ENCODE assay signal across 9 mouse cellular contexts in genomic region chr4:133174361-133174760, GRCm38 (mm10). TPM values are rescaled to one million over a fixed set of nuclear protein-coding genes. Genes with fewer than 3 reads are reported as not detected.
DNase-seq lines count a peak whose midpoint lies in the region; ATAC-seq and TF ChIP-seq lines count a peak whose summit lies in the region.
"Had no signal": no experiment of that assay in that cellular context is flagged by ENCODE, and none has a peak within 500 bp of the region (broad histone marks: within the 10 kb centered on the region; RNA-seq: fewer than 3 reads in every experiment).

No protein-coding gene starts in this region.

- peak overlapping the region; percentile 24 for H3K4me3 ChIP-seq in heart, adult 2 months
- no peak overlapping the region for H3K4me3 ChIP-seq in forebrain, embryonic 10.5 days
- H3K4me3 ChIP-seq: neural tube, embryonic 12.5 days had no signal

- peak in 1 of 2 experiments; percentile 58 for DNase-seq in heart, adult 2 months
- no peak for DNase-seq in heart, postnatal 25 days (ENCODE audit: low spot score)
- DNase-seq in heart, postnatal 10 days: peak; percentile 63
- DNase-seq in lung, postnatal 36 days: peak; percentile 83
- no peak for DNase-seq in layer of hippocampus, adult 11-12 months (ENCODE audit: low spot score)
- no peak for DNase-seq in frontal cortex, postnatal 36 days (ENCODE audit: low spot score in 2 of 2)
- DNase-seq in forebrain, embryonic 10.5 days (ENCODE audit: extremely low spot score, low spot score): no peak

- H3K9ac ChIP-seq in heart, adult 2 months (ENCODE audit: low read depth, low read length): peak overlapping the region; percentile 38; the same call in 1 of the 2 replicates
- H3K9ac ChIP-seq: neural tube, embryonic 12.5 days had no signal

- H3K36me3 ChIP-seq in heart, adult 2 months (ENCODE audit: control insufficient read depth, insufficient read depth, low read length): peaks cover 60% of the 10 kb centered on the region
- peaks cover 29% of the 10 kb centered on the region for H3K36me3 ChIP-seq in forebrain, embryonic 10.5 days (replicated peaks)

- H3K9me3 ChIP-seq in forebrain, embryonic 10.5 days: no peaks in the 10 kb centered on the region
- H3K9me3 ChIP-seq: neural tube, embryonic 12.5 days had no signal

- no peaks in the 10 kb centered on the region for H3K27me3 ChIP-seq in heart, adult 2 months (ENCODE audit: control insufficient read depth, insufficient read depth, low read length)
- H3K27me3 ChIP-seq in forebrain, embryonic 10.5 days (ENCODE audit: poor library complexity, severe bottlenecking): no peaks in the 10 kb centered on the region
- H3K27me3 ChIP-seq: neural tube, embryonic 12.5 days had no signal

- 7% methylated on average over 4 of the region's 4 CpGs for WGBS in heart, adult 2 months
- WGBS in forebrain, embryonic 10.5 days: 88% methylated on average over 4 of the region's 4 CpGs

- peak; percentile 42 for ATAC-seq in CD4-positive, CD25-positive, alpha-beta regulatory T cell, adult 4 months

- intact Hi-C loops in heart, adult 2 months (cut with DNase I): loop anchor here (2.0 kb wide), 1 partner anchor 44 kb away; the partner anchor contains the start of gene Wasf2
- intact Hi-C loops in heart, postnatal 25 days (cut with DNase I): no loop called here
- intact Hi-C loops in heart, postnatal 10 days (cut with DNase I): loop anchor here (5.0 kb wide), 1 partner anchor 42 kb away; the partner anchor contains the start of gene Wasf2

- peak; percentile 62; the same call in 1 of the 2 replicates for TF ChIP-seq EP300 in heart, adult 2 months (IDR thresholded peaks at IDR 0.05; ENCODE audit: insufficient read depth, low read depth, low read length)

- TF ChIP-seq POLR2A in heart, adult 2 months (IDR thresholded peaks at IDR 0.05; ENCODE audit: insufficient read depth, low read depth, low read length): peak; percentile 64; the same call in 1 of the 2 replicates

- TF ChIP-seq CTCF in heart, adult 2 months (IDR thresholded peaks at IDR 0.05): no peak

- peaks cover 55% of the 10 kb centered on the region for H3K4me1 ChIP-seq in heart, adult 2 months (ENCODE audit: control insufficient read depth, insufficient read depth, low read length)
- H3K4me1 ChIP-seq in forebrain, embryonic 10.5 days: peaks cover 22% of the 10 kb centered on the region

- H3K27ac ChIP-seq in heart, adult 2 months: peak overlapping the region; percentile 85
- H3K27ac ChIP-seq in forebrain, embryonic 10.5 days: no peak overlapping the region
- H3K27ac ChIP-seq: neural tube, embryonic 12.5 days had no signal

- peaks cover 12% of the 10 kb centered on the region for H3K79me2 ChIP-seq in heart, adult 2 months (replicated peaks; ENCODE audit: control insufficient read depth, insufficient read depth, low read length)

RNA-seq across cellular contexts. Expression of gene Cd164l2, which starts 37.6 kb away (rescaled TPM):
- not detected for total RNA-seq in heart, adult 2 months (2021)
- 0.53 and 0.66 TPM in 2 replicates for polyA plus RNA-seq in heart, adult 2 months (2012; rRNA removed)
- total RNA-seq in heart, postnatal 25 days (2021): under 1 TPM in 1 of 2 experiments, not detected in 1; 0.53 TPM
- polyA plus RNA-seq in CD4-positive, CD25-positive, alpha-beta regulatory T cell, adult 4 months (2017; shearing (Covaris generic)): under 1 TPM in 1 of 2 experiments, not detected in 1; 0.54 TPM
- not detected for total RNA-seq in heart, postnatal 10 days (2021)
- polyA plus RNA-seq in forebrain, embryonic 10.5 days (2016; fragmentation: Nextera tagmentation; extraction: Ambion mirVana): 1.2 and 2.5 TPM in 2 replicates

RNA-seq across cellular contexts. Expression of gene Gpr3, which starts 38.0 kb away (rescaled TPM):
- under 1 TPM in 1 of 2 experiments, not detected in 1; 0.11 TPM for total RNA-seq in heart, adult 2 months (2021)
- polyA plus RNA-seq in heart, adult 2 months (2012; rRNA removed): 0.15 and 0.37 TPM in 2 replicates
- total RNA-seq in heart, postnatal 25 days (2021): under 1 TPM in 1 of 2 experiments, not detected in 1; 0.22 TPM
- not detected for polyA plus RNA-seq in CD4-positive, CD25-positive, alpha-beta regulatory T cell, adult 4 months (2017; shearing (Covaris generic))
- total RNA-seq in heart, postnatal 10 days (2021): under 1 TPM in 1 of 2 experiments, not detected in 1; 0.12 TPM
- polyA plus RNA-seq in forebrain, embryonic 10.5 days (2016; fragmentation: Nextera tagmentation; extraction: Ambion mirVana): 0.06 and 0.27 TPM in 2 replicates

RNA-seq across cellular contexts. Expression of gene Wasf2, which starts 44.1 kb away (rescaled TPM):
- total RNA-seq in heart, adult 2 months (2021): 10 to 100 TPM; 77.5 to 83.8 TPM
- 34.6 and 39.7 TPM in 2 replicates for polyA plus RNA-seq in heart, adult 2 months (2012; rRNA removed)
- total RNA-seq in heart, postnatal 25 days (2021): 100 to 1,000 TPM in 1 of 2 experiments, 10 to 100 TPM in 1; 77.7 to 110 TPM
- polyA plus RNA-seq in CD4-positive, CD25-positive, alpha-beta regulatory T cell, adult 4 months (2017; shearing (Covaris generic)): 10 to 100 TPM; 69.2 to 76.3 TPM
- total RNA-seq in heart, postnatal 10 days (2021): 100 to 1,000 TPM; 134 to 164 TPM
- polyA plus RNA-seq in forebrain, embryonic 10.5 days (2016; fragmentation: Nextera tagmentation; extraction: Ambion mirVana): 47.4 and 49.1 TPM in 2 replicates

Comparison
In these comparisons a context has a peak if more than half of its experiments do, and no peak if none do; other contexts are left out.
1. DNase-seq: peak in heart, postnatal 10 days (2 of 2) and lung, postnatal 36 days (single experiment); none in heart, postnatal 25 days (single experiment), layer of hippocampus, adult 11-12 months (single experiment), frontal cortex, postnatal 36 days (0 of 2) and forebrain, embryonic 10.5 days (single experiment).